Mouse (Mus musculus): ENCODE results near the gene Wwc1.

Wwc1 gene

GRCm38 (mm10) chr11:35980411-35980917, at the start of gene Wwc1:
Wwc1 (minus strand) TSS chr11:35980527.
- DNase-seq (ENCODE audit: low spot score), result no peak

- no peak for DNase-seq (ENCODE audit: low spot score)
Measured at GRCm38 (mm10) chr11:36020009-36020408, 39.7 kb upstream of the Wwc1 start.

GRCm38 (mm10) chr11:36013179-36013578, 32.9 kb upstream of the Wwc1 start:
- DNase-seq (ENCODE audit: low spot score), result no peak

- DNase-seq (ENCODE audit: low spot score), result no peak
Measured at GRCm38 (mm10) chr11:36009281-36010208, 29.2 kb upstream of the Wwc1 start.

GRCm38 (mm10) chr11:36002900-36003299, 22.6 kb upstream of the Wwc1 start:
- DNase-seq (ENCODE audit: low spot score), result no peak

- no peak for DNase-seq (ENCODE audit: low spot score)
Measured at GRCm38 (mm10) chr11:36001282-36001970, 21.1 kb upstream of the Wwc1 start.

- no peak for DNase-seq (ENCODE audit: low spot score)
Measured at GRCm38 (mm10) chr11:36000585-36001281, 20.4 kb upstream of the Wwc1 start.

GRCm38 (mm10) chr11:36000038-36000437, 19.7 kb upstream of the Wwc1 start:
- DNase-seq (ENCODE audit: low spot score), result no peak

GRCm38 (mm10) chr11:35998048-35998447, 17.7 kb upstream of the Wwc1 start:
- DNase-seq (ENCODE audit: low spot score), result no peak

GRCm38 (mm10) chr11:35995310-35995709, 15.0 kb upstream of the Wwc1 start:
- DNase-seq (ENCODE audit: low spot score), result no peak

- no peak for DNase-seq (ENCODE audit: low spot score)
Measured at GRCm38 (mm10) chr11:35991846-35992245, 11.5 kb upstream of the Wwc1 start.

GRCm38 (mm10) chr11:35989967-35990366, 9.6 kb upstream of the Wwc1 start:
- no peak for DNase-seq (ENCODE audit: low spot score)

GRCm38 (mm10) chr11:35985841-35986393, 5.6 kb upstream of the Wwc1 start:
- DNase-seq (ENCODE audit: low spot score), result no peak

GRCm38 (mm10) chr11:35982734-35983133, 2.4 kb upstream of the Wwc1 start:
- DNase-seq (ENCODE audit: low spot score), result no peak

- no peak for DNase-seq (ENCODE audit: low spot score)
Measured at GRCm38 (mm10) chr11:35979733-35980410, 455 bp downstream of the Wwc1 start.

- DNase-seq (ENCODE audit: low spot score), result no peak
Measured at GRCm38 (mm10) chr11:35979266-35979732, 1.0 kb downstream of the Wwc1 start.

- DNase-seq (ENCODE audit: low spot score), result no peak
Measured at GRCm38 (mm10) chr11:35977796-35978195, 2.5 kb downstream of the Wwc1 start.

- no peak for DNase-seq (ENCODE audit: low spot score)
Measured at GRCm38 (mm10) chr11:35977096-35977495, 3.2 kb downstream of the Wwc1 start.

GRCm38 (mm10) chr11:35976482-35976881, 3.8 kb downstream of the Wwc1 start:
- no peak for DNase-seq (ENCODE audit: low spot score)

- no peak for DNase-seq (ENCODE audit: low spot score)
Measured at GRCm38 (mm10) chr11:35974632-35975450, 5.5 kb downstream of the Wwc1 start.

All from spleen, adult 12 weeks (tissue).